Mouse (Mus musculus) forelimb bud, embryonic 11.5 days (tissue): ENCODE results near the gene Foxf2.

Experiments used
- DNase-seq: peaks from one replicate; pipeline ENCODE4 v3.0.0-alpha.2; 2012; ENCODE audit warnings: low read depth, low spot score

Foxf2 gene

DNA sequence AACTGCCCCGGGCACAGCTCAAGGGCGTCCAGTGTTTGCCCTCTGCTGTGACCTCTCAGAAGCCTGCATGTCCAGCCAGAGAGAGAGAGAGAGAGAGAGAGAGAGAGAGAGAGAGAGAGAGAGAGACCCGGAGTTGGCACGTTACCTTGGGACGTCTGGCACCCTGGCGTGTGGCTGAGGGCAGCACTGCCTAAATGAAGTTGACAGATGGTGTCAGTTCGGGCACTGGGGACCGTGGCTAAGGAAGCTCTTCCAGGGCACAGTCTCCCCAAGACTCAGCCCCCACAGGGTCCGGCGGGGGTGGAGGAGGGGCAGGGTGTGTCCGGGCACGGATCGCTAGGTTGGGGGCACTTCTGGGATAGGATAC, 667 bp upstream of the Foxf2 start:
- DNase-seq = no peak

DNA sequence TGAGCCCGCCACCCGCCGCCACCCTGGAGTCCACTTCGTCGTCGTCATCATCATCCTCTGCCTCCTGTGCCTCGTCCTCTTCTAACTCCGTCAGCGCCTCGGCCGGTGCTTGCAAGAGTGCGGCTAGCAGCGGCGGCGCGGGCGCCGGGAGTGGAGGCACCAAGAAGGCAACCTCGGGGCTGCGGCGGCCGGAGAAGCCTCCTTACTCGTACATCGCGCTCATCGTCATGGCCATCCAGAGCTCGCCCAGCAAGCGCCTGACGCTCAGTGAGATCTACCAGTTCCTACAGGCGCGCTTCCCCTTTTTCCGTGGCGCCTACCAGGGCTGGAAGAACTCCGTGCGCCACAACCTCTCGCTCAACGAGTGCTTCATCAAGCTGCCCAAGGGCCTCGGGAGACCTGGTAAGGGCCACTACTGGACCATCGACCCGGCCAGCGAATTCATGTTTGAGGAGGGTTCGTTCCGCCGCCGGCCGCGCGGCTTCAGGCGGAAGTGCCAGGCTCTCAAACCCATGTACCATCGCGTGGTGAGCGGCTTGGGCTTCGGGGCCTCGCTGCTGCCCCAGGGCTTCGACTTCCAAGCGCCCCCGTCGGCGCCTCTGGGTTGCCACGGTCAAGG, 676 bp downstream of the Foxf2 start:
- no peak for DNase-seq

DNA sequence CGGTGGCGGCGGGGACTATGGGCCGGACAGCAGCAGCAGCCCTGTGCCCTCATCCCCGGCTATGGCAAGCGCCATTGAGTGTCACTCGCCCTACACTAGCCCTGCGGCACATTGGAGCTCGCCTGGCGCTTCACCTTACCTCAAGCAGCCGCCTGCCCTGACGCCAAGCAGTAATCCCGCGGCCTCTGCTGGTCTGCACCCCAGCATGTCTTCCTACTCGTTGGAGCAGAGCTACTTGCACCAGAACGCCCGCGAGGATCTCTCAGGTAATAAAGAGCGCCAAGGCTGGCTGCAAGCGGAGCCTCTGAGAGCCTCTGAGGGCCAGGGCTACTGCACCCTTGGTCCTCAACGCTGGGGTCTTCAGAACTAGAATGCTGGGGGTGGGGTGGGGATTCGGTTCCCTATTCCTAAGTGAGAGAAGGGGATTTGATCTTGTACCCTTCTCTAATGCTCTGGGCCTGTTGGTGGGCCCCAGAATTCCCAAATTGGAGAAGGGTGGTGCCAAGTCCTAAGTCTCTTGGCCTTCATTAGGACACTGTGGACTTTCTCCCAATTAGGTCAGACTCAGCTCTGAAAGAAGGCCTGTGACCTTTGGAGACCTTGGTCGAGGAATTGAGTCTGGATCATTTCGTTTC, 1.5 kb downstream of the Foxf2 start:
- DNase-seq = no peak

DNA sequence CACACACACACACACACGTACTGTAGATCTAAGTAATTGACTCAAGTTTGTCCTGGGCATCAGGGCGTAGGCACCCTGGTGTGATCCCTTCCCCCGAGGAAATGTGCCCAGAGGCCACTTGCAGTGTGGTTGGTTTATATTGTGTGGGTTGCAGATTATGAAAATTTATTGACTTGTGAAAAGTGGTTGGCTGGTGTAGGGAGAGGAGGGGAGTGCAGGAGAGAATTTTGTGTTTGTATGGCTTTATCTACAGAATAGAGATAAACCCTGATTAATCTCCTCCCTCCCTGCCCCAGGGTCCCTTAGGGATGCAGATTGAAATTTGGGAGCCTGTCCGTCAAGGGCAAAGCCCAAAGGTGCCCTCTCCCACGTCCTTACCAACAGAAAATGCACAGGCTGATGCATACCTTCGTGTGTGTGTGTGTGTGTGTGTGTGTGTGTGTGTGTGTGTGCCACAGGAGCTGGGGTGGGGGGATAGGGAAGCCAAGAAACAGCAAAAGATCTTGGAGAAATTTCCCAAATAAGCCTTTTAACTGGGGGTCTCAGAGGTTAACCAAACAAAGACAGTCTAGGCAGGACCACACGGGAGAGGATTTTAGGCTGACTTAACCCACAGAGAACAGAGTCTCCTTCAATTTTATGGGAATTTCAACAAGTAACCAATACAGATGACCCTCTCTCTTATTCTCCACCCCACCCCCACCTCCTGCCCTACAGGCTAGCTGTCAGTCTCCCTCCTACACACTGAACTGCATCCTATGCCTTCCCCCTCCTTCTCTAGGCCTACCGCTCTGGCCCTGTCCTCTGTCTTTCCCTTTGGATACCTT, 2.5 kb downstream of the Foxf2 start:
- no peak for DNase-seq

DNA sequence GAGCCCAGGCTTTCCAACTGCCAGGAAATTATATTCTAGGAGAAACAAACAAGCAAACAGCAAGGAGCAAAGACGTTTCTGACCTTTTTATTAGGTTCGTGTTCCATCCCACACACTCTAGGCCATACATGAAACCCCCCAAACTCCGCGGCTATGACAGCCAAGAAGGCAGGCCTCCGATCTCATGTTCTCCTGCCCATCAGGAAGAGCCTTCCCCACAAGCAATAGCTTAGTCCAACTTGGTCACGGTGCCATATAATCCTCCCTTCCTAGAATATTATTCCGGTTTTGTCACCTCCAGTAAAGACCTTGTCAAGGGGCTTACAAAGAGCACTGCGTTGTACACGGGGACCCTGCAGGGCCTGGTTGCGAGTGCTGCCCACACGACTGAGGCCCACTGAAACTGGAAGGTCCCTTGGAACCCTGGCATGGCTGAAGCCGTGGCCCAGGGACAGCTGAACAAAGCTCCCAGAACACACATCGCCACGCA, 3.1 kb downstream of the Foxf2 start:
- peak; percentile 12 for DNase-seq

DNA sequence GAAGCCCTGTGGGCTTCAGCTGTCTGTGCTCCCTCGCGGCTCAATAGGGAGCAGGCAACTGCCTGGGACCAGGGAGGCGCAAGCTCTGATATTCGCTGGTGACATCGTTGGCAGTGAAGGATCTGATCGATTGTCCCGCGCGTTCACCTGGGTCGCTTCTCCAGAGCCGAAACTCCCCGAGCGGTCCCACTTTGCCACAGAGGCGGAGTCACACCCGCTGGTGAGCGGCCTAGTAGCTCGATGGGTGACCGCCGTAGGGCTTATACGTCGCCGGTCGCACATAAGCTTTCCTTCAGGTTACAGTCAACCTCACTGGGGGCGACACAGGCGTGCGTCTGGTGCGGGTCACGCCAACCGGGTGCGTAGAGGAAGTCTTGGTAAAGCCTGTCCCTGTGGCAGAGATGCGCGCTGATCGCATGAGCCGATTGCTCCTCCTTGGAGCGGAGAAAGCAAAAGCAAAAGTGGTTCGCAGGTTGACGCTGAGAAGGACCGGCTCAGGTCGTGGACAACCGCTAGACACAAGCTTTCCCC, 3.8 kb downstream of the Foxf2 start:
- peak; percentile 29 for DNase-seq

DNA sequence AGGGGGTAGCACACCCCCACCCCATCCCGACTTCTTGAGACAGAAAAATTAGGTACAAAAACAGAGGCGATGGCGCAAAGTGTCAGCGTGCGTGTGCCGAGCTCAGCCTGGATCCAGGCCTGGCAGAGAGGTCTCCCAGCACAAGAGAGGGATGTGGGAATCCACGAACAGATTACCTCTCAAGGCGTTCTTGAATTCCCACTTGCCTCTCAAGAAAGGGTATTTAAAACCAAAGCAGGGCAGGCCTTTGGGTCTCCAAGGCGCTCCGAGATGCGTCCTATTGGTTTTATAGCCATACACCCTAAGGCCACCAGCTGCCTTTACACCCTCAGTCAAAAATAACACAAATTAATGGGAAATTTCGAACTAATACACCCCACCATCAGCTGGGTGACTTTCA, 4.4 kb downstream of the Foxf2 start:
- no peak for DNase-seq

DNA sequence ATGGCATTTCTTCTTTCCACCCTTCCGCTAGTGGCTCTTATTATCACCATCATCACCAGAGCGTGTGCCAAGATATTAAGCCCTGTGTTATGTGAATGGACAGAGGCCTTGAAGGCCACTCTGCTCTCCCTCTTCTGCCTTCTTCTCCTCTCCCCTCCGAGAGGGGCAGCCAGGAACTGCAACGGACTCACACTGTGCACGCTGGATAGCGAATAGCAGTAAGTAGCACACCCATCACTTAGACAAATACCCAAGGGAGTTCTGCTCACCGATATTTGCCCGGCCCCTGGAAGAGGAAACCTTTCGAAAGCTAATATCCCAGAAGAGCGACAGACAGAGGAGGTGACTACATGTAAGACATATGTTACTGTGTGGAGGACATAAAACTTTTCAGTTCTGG, 4.9 kb downstream of the Foxf2 start:
- no peak for DNase-seq

DNA sequence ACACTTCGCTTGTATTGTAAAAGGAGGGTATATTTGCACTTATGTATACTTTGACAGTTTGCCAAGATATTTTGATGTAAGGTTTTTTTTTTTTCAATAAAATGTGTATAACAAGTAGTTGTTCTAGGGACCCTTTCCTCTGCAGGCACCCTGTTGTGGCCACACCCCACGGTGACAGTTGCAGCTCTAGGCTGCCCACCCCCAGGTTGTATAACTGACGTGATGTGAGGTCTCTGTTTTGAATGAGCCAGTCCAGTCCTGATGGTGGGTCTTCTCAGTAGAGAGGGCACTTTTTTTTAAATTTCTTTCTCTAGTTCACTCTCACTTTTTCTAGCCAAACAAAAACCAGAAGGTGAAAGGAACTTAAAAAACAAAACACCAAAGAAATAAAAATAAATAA, 5.7 kb downstream of the Foxf2 start:
- DNase-seq = no peak

DNA sequence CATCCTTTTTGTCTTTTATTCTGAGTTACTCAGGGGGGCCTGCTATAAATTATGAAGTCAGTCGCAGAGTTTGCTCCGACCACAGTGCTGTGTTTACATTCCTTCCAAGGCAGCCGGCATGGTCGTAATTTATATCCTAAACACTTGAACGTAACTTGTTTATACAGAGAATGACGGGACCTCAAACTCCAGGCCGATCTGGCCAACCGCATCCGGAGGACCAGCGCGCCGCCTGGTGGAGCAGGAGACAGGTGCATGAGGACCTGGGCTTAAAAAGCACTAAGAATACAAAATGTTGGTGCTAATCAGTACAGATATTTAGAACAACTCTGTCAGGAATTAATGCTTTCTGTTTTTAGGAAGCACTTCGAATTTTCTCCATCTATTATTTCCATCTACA, 6.8 kb downstream of the Foxf2 start:
- DNase-seq = peak; percentile 79

DNA sequence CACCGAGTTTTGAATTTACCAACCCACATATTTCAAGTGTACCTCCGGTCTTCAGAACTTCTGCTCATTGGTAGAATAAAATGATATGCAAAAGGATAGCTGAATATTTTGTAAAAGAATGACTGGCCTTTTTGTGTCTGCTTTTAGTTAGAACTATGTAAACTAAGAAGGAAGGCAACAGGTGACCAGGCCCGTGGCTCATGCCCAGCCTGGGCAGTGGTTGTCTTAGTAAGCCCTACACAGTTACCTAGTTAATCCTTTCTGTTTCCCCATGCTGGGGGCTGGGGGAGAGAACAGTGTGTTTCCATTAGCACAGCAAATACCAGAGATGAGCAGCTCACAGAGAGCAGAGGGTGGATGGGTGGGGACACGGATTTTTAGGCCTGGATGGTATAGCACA, 7.6 kb downstream of the Foxf2 start:
- no peak for DNase-seq

DNA sequence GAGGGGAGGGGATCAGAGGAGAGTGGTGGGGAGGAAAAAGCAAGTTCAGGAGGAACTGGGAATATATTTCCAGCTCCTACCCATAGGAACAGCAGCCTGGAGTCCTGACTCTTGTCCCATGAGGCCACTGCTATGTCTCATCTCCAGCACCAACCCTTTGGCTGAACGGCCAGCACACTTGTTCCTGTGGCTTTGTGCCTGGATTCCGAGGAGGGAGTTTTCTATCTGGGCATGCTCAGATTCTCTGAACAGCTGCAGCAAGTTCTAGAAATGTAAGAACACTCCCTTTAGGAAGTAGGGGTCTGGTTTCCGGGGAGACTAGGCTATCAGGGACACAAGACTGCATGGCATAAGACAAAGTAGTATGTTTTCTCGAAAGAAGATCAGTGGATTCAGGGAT, 9.9 kb downstream of the Foxf2 start:
- no peak for DNase-seq

DNA sequence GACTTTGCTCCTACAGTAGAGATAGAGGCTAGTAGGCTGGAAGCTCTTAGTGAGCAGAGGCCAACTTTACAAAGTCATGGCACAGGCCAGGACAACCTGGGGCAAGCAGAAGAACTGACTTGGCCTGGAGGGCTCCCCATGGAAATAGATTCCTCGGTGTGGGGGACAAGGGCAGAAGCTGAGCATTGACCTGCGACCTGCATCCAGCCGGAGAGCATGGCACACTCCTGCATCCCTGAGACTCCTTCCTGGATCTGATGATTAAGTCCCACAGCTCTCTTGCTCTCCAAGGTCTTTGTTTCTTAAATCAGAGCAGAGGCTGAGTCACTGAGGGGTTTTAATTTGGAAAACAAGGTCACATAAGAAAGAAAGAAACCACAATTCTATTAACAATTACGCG, 15.9 kb downstream of the Foxf2 start:
- DNase-seq = no peak

DNA sequence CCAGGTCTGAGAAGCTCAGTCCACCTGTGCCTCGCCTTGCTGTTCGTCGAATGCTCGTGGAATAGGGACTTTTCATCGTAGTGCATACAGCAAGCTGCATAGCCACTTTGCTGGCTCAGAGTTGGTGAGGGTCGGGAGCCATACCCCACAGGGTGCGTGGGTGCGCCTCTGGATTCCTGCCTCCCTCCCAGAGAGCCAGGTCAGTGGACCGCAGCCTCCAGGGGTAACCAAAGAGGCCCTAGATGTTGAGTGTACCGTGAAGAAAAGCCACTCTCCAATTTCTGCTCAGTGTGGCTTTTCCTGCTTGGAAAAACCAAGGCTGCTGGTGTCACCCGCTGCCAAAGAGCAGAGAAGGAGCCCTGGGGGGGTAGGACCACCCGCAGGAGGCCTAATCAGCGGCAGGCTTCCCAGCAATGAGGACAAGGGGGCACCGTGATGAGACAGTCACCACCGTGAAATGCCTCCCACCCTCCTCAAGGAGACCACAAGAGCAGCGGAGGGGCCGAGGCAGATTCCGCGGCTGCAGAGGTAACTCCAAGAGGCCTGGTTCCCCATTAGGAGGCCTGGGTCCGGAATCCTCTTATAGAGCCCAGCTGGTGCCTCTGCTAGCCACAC, 26.6 kb downstream of the Foxf2 start:
- DNase-seq = no peak

DNA sequence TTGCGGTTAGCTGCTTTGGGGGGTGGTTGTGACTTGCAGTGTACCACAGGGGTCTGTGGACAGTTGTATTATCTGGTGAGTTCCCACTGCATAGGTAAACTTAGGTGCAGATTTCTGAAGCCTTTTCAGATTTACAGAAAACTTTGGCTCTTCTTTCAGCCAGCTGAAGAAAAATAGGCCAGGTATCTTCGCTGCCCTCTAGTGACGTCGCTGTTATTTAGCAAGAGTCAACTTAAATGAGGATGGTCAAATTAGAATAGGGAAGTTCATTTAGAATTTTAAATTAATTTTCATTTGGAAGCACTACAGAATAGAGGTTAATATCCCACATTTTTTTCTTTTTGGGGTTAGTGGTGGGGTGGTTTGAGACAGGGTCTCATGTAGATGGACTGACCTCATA, 30.6 kb downstream of the Foxf2 start:
- DNase-seq = no peak

DNA sequence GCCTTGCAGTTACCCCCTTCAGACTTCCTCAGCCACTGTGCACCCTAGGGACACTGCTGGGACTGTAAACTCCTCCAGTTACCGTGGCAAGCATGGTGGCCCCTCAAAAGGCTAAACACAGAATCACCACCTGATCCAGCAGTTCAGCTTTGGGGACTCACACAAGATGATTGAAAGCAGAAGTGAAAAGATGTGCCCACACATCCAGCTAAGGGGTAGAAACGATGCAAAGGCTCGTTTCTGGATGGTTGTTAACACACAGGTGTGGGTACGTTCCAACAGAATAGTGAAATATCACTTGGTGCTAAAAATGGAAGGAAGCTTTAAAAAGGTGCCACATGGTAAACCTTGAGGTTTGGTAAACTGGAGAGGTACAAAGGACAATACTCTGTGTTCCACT, 32.6 kb downstream of the Foxf2 start:
- no peak for DNase-seq

DNA sequence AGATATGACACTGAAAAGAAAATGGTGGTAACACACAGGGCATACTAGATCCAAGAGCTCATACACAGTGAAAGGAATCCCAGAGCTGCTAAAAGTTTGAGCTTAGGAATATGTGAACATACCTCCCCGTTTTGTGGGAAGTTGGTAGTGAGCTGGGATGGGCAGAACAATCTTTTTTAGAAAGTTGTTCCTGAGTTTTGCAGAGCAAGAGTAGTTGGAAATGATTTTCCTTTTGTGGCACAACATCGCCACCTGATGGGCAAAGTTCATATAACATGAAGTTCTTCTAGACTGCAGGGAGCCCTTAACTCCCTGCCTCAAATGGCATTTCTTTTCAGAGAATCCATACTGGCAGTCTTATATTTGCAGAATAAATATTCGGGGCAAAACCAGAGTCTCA, 33.3 kb downstream of the Foxf2 start:
- DNase-seq = peak; percentile 84

DNA sequence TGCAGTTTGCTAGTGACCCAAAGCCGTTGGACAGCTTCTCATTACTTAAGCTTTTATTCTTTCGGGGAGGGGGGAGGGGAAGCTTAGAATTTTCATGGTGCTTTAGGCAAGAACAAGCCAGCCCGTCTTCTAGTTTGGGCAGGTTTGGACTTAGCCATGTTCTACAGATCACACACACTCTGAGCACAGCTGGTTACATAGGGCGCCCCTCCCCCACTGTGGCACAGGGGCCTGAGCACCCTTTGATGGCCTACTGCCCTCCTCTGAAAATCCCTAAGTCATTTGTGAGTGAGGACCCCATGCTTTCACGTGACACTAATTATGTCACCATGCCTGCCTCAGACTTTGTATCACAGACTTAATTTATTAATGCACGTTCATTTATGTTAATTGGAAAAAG, 35.6 kb downstream of the Foxf2 start:
- DNase-seq = peak; percentile 23

DNA sequence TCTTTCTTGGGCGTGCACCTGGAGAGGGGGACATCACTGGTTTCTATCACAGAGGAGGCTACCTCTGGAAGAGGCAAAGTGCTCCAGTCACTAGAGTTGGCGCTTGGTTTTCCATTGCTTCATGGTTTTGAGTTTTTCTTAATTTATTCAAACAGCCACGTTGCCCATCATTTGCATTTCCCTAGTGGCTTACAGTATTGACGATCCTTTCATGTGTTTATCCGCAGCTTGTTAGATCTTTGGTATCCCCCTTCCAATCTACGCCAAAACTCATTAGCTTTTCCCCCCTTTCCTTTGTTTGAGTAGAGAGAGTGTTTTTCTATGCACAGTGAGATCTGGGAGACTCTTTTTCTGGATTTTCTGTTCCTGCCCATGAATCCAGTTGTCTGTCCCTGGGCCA, 39.8 kb downstream of the Foxf2 start:
- DNase-seq = no peak

DNA sequence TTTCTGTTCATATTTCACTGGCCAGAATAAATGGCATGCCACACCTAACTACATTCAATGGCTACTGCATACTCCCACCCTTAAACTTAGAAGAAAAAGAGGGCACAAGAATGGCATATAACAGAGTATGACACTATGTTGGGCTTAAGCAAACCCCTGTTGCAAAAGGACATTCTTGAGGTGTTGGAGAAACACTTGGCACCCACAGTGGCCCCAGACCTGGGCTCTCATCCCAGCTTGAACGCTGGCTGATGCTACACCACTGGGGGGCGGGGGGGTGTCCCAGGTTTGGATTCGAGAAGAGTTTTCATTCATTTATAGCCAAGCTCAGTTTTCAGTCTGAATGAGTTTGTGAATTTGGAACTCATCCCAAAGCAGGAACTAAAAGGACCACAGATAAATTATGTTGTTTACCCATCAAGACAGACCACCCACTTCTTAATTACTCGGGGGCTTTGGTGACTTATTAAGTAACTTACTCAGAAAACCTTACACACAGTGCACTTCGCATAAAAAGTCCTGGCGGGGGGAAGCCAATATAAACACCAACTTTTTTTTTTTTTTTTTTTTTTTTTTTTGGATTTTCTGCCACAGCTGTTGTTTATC, 42.4 kb downstream of the Foxf2 start:
- DNase-seq = no peak

DNA sequence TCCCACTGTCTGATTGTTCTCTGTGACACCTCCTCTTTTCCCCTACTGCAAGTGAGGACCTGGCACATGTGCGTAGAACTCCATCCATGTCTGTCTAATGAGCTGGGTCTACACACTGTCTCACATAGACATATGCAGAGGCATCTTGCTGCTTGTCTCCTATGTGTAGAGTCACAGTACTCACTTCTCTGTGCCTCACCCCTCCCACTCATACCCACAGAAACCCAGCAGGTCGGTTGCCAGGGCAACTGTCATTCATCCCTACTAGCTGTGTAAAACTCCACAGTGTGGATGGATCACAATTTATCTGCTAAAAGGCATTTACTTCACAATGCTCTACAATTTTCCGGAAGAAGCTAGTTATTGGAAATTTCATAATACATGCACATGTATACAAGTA, 46.5 kb downstream of the Foxf2 start:
- no peak for DNase-seq
